19 mouse cellular contexts compared by ENCODE assay signal in genomic region chr11:113360049-113360835, GRCm38 (mm10).
DNase-seq lines count a peak whose midpoint lies in the region; ATAC-seq and TF ChIP-seq lines count a peak whose summit lies in the region.
"Had no signal": no experiment of that assay in that cellular context is flagged by ENCODE, and none has a peak within 500 bp of the region (broad histone marks: within the 10 kb centered on the region; RNA-seq: fewer than 3 reads in every experiment).

No protein-coding gene starts in this region.

- peaks cover 20% of the 10 kb centered on the region for H3K4me1 ChIP-seq in forebrain, embryonic 12.5 days
- H3K4me1 ChIP-seq in forebrain, embryonic 10.5 days, result peaks cover 10% of the 10 kb centered on the region
- peaks cover 10% of the 10 kb centered on the region for H3K4me1 ChIP-seq in thymus, adult 2 months (replicated peaks; ENCODE audit: control insufficient read depth, insufficient read depth, low read length)
- H3K4me1 ChIP-seq: embryonic facial prominence, embryonic 12.5 days; forebrain, embryonic 15.5 days; heart, embryonic 13.5 days had no signal

- DNase-seq in forebrain, embryonic 10.5 days (ENCODE audit: extremely low spot score, low spot score), result no peak
- peak; percentile 29 for DNase-seq in layer of hippocampus, adult 9-11 months
- no peak for DNase-seq in layer of hippocampus, adult 9-10 months (ENCODE audit: low spot score)
- peak; percentile 40 for DNase-seq in brain, embryonic 14.5 days (ENCODE audit: low read depth)
- no peak for DNase-seq in kidney, postnatal 10 days
- DNase-seq in thymus, adult 2 months, result no peak
- DNase-seq: adrenal gland, postnatal 10 days; cerebellum, adult 18-20 months; cerebellum, adult 9-11 months; gastrocnemius, postnatal 14 days; heart, postnatal 36 days; kidney, adult 11 months had no signal

- no peak overlapping the region for H3K4me2 ChIP-seq in forebrain, embryonic 12.5 days
- H3K4me2 ChIP-seq: embryonic facial prominence, embryonic 12.5 days; forebrain, embryonic 15.5 days; heart, embryonic 13.5 days; hindbrain, embryonic 12.5 days had no signal

- no peak for TF ChIP-seq POLR2A in brain, embryonic 14.5 days (IDR thresholded peaks at IDR 0.05; ENCODE audit: borderline replicate concordance, extremely low read depth, insufficient read depth, insufficient read length, poor library complexity, severe bottlenecking)
- no peak for TF ChIP-seq POLR2A in thymus, adult 2 months (IDR thresholded peaks at IDR 0.05; ENCODE audit: control insufficient read depth, extremely low read depth, insufficient read depth, low read length, poor library complexity)

- H3K27me3 ChIP-seq in forebrain, embryonic 12.5 days, result no peaks in the 10 kb centered on the region
- no peaks in the 10 kb centered on the region for H3K27me3 ChIP-seq in forebrain, embryonic 10.5 days (ENCODE audit: poor library complexity, severe bottlenecking)
- no peaks in the 10 kb centered on the region for H3K27me3 ChIP-seq in thymus, adult 2 months (ENCODE audit: control insufficient read depth, insufficient read depth, low read length)
- H3K27me3 ChIP-seq: embryonic facial prominence, embryonic 12.5 days; forebrain, embryonic 15.5 days; heart, embryonic 13.5 days had no signal

- no peak overlapping the region for H3K27ac ChIP-seq in forebrain, embryonic 12.5 days
- no peak overlapping the region for H3K27ac ChIP-seq in forebrain, embryonic 10.5 days
- H3K27ac ChIP-seq in thymus, adult 2 months (ENCODE audit: control insufficient read depth, insufficient read depth, low read length), result no peak overlapping the region
- H3K27ac ChIP-seq: embryonic facial prominence, embryonic 12.5 days; forebrain, embryonic 15.5 days; heart, embryonic 13.5 days; hindbrain, embryonic 12.5 days; hindbrain, postnatal 0 days had no signal

- no peak overlapping the region for H3K9ac ChIP-seq in forebrain, embryonic 12.5 days
- H3K9ac ChIP-seq: embryonic facial prominence, embryonic 12.5 days; forebrain, embryonic 15.5 days; heart, embryonic 13.5 days; hindbrain, embryonic 12.5 days had no signal

- WGBS in forebrain, embryonic 12.5 days, result 92% methylated on average over 10 of the region's 10 CpGs
- WGBS in forebrain, embryonic 10.5 days, result 92% methylated on average over 10 of the region's 10 CpGs
- WGBS in thymus, adult 2 months, result 77% methylated on average over 10 of the region's 10 CpGs

- no peak overlapping the region for H3K4me3 ChIP-seq in forebrain, embryonic 12.5 days (replicated peaks)
- no peak overlapping the region for H3K4me3 ChIP-seq in forebrain, embryonic 10.5 days
- H3K4me3 ChIP-seq in thymus, adult 2 months (ENCODE audit: control insufficient read depth, insufficient read depth, low read length), result no peak overlapping the region
- H3K4me3 ChIP-seq: embryonic facial prominence, embryonic 12.5 days; forebrain, embryonic 15.5 days; heart, embryonic 13.5 days; hindbrain, embryonic 12.5 days had no signal

- H3K36me3 ChIP-seq in forebrain, embryonic 12.5 days (replicated peaks), result no peaks in the 10 kb centered on the region
- H3K36me3 ChIP-seq in forebrain, embryonic 10.5 days (replicated peaks), result 0 out of 2 replicates have a peak, but pooled peaks cover 5% of the 10 kb centered on the region
- H3K36me3 ChIP-seq in thymus, adult 2 months (ENCODE audit: control insufficient read depth, insufficient read depth, low read length), result no peaks in the 10 kb centered on the region
- H3K36me3 ChIP-seq: embryonic facial prominence, embryonic 12.5 days; forebrain, embryonic 15.5 days; hindbrain, embryonic 12.5 days had no signal

- ATAC-seq in forebrain, embryonic 12.5 days (ENCODE audit: low FRiP score), result 0 out of 2 replicates have a peak, but pooled peaks have one; percentile 27
- ATAC-seq in megakaryocyte progenitor cell, adult 5-6 weeks (replicated peaks; ENCODE audit: poor library complexity), result peak; percentile 42; the same call in 1 of the 2 replicates
- ATAC-seq: forebrain, embryonic 15.5 days; hindbrain, postnatal 0 days had no signal

- H3K9me3 ChIP-seq in forebrain, embryonic 12.5 days, result no peaks in the 10 kb centered on the region
- H3K9me3 ChIP-seq in forebrain, embryonic 10.5 days, result no peaks in the 10 kb centered on the region
- H3K9me3 ChIP-seq: embryonic facial prominence, embryonic 12.5 days; forebrain, embryonic 15.5 days; heart, embryonic 13.5 days; hindbrain, embryonic 12.5 days had no signal

- no peak for TF ChIP-seq CTCF in brain, embryonic 14.5 days (IDR thresholded peaks at IDR 0.05; ENCODE audit: borderline replicate concordance, extremely low read depth, insufficient read depth, insufficient read length)
- TF ChIP-seq CTCF in thymus, adult 2 months (IDR thresholded peaks at IDR 0.05; ENCODE audit: borderline replicate concordance, control insufficient read depth, extremely low read depth, insufficient read depth, low read length, poor library complexity), result no peak

Comparison
In these comparisons a context has a peak if more than half of its experiments do, and no peak if none do; other contexts are left out.
1. DNase-seq: peak in layer of hippocampus, adult 9-11 months (single experiment) and brain, embryonic 14.5 days (single experiment); none in forebrain, embryonic 10.5 days (single experiment), layer of hippocampus, adult 9-10 months (single experiment), kidney, postnatal 10 days (single experiment) and thymus, adult 2 months (single experiment).